Mouse (Mus musculus) spleen, adult 12 weeks (tissue): Measurements from ENCODE around the gene Rgs8.
A peak's percentile ranks its signal among the peaks of the same experiment; 100 is the strongest.

ENCODE experiments used
- DNase-seq: peaks from one replicate; pipeline ENCODE4 v3.0.0; 2022; ENCODE audit warnings: low spot score

Rgs8 gene

GRCm38 (mm10) chr1:153708626-153709025, 55.8 kb downstream of the Rgs8 start:
- DNase-seq, result no peak

GRCm38 (mm10) chr1:153709451-153709850, 56.6 kb downstream of the Rgs8 start:
- no peak for DNase-seq

DNA sequence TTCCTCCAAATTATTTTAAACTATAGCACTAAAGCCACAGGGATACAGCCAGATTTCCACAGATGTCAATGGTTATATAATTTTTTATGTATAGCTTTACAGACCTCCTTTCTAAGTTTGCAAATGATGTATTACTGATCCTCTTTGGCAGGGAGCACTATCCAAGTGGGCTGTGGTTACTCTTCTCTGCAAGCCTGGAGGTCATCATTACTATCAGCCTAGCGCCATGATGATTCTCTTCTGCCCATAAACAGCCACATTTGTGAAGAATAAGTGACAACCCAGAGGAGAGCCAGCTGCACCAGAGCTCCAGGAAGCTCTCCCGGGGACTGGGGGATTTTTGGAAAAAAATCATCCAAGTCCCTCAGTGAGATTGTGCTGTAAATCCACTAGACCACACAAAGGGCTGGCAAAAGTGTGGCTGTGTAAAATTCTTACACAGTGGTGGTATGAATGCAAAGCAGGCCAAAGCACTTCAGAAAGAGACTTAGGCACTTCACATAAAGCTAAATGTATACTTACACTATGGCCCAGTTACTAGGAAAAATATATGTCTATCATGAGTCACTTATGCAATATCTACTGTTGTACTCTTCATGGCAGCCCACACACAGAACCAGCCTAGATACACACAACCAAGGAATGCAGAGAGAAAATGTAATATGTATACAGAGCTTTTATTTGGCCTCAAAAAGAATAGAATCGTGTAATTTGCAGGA, 58.9 kb downstream of the Rgs8 start:
- no peak for DNase-seq

GRCm38 (mm10) chr1:153712633-153713032, 59.8 kb downstream of the Rgs8 start:
- no peak for DNase-seq

DNA sequence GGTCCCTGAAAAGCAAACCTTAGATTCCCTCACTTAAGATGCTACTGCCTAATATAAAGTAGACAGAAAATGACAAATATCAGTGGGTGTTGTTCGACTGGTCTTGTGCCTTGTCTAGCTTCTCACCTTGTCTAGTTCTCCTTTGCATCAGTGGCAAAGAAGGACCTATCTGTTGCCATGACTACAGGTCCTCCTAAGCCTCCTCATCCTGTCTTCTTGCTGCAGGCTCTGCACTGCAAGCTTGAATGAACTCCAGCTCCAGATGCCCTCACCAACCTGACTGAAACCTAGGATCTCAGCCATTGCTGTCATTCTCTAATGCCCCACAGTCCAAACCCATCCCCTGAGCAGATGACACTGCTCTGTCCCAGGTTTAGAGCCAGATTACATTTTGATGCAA, 65.2 kb downstream of the Rgs8 start:
- DNase-seq, result no peak

DNA sequence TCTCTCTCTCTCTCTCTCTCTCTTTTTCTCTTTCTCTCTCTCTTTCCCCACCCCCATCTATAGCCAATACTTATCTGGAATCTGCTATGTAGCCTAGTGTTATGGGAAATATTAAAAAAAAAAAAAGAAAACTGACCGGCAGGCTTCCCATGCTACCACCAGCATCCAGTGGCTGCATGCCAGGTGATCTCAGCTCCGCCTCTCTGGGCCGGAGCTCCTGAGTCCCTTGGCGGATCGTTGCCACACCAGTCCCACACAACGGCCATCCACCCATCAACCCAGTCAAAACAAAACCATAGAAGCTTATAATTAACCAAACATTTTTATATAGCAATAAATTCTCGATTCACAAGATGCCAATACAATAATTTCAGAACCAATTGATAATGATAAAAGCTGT, 68.1 kb downstream of the Rgs8 start:
- no peak for DNase-seq

GRCm38 (mm10) chr1:153721565-153722310, 68.9 kb downstream of the Rgs8 start:
- no peak for DNase-seq

DNA sequence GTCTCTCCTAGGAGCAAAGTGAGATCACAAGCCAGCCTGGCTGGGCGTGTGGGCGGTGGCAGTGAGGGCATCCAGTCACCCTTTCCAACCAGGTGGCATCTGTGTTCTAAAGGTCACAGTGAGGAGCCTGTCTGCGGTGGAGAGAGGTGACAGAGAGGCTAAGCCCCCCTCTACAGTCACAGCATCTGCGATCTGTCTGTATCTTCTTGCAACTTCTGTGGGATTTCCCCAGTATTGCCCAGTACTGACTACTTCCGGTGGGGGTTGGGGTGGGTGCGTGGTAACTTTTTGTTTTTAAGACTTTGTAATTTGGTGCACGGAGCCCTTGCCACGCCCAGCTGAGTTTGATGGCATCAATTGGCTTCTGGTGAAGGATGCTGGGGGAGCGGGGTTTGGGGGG, 70.6 kb downstream of the Rgs8 start:
- peak; percentile 4 for DNase-seq

GRCm38 (mm10) chr1:153726636-153727035, 73.8 kb downstream of the Rgs8 start:
- no peak for DNase-seq

DNA sequence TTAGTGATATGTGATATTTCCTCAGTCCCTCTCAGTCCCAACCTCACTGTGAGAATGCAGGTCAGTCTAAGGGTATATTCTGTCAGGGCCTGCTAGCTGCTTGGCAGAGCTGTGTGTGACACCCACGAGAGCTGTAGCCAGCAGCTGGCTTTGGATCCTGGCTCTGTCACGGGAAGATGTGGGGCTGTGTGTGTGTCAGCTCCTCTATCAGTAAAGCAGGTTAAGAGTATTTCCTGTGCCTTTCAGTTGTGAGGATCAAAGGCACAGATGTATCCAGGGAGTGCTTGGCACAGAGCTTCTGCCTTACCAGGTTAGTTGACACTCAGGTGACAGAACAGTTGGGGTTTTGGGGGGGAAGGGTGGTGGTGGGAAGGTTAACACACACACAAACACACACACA, 77.0 kb downstream of the Rgs8 start:
- DNase-seq, result no peak

- DNase-seq, result no peak
These were observed 77.8 kb downstream of the Rgs8 start for GRCm38 (mm10) chr1:153730671-153731070.

DNA sequence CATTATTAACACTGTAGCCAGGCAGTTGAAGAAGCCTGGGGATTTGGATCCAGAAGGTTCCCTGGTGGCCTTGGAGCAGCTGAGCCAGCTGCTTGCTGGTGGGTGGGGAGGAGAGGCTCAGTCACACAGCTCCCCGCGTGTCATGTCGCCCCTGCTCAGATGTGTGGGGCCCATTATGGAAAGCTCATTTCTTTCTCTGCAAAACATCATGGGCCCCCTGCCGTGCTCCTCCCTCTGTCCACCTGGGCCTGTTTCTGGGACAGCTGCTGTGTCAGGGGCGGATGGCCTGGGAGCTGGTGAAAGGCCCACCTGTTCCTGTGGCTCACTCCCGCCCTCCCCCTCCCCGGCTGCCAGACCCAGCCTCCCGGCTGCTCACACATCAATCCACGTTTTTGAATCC, 80.4 kb downstream of the Rgs8 start:
- no peak for DNase-seq

GRCm38 (mm10) chr1:153734866-153735265, 82.0 kb downstream of the Rgs8 start:
- DNase-seq, result no peak

GRCm38 (mm10) chr1:153736096-153736495, 83.3 kb downstream of the Rgs8 start:
- no peak for DNase-seq

DNA sequence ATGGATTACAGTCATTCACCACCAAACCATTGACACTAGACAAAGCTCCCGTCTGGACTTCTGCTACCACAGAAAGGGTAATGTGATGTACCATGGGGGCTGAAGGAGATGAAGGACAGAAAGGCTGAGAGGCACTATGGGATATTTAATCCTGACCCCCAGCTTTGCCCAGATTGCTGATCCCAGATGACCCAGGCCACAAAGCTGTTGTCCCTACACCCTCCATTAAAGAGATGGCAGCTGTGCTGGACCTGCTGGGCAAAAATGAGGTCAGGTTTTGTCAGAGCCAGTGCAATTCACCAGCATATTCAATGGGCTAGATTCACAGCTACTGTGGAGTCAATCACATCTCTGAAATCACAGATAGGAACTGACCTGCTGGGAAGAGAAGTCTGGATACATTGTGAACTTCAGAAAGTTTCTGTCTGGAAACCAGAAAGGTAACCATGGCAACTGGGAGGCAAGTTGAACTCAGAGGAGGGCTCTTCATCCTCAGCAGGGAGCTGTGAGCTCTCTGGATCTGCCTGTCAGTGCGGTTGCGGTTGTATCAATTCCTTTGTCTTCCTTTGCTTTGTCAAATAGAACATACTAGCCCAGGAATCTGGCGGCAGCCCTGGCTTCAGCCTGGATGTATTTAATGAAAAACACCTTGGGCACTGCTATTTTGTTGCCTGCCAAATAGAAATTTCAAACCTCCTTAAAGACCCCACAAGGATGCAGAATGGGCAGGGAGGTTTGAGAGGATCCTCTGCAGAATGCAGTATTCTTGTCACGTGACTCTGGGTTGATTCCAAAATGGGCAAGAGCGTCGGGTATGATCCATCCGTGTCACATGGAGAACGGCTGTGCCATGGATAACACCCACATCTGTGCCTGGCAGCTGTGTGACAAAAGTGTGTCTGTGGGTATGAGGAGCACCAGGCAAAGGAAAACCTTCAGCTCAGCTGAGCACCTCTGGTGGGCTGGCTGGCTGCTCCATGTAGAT, 84.6 kb downstream of the Rgs8 start:
- DNase-seq, result no peak

DNA sequence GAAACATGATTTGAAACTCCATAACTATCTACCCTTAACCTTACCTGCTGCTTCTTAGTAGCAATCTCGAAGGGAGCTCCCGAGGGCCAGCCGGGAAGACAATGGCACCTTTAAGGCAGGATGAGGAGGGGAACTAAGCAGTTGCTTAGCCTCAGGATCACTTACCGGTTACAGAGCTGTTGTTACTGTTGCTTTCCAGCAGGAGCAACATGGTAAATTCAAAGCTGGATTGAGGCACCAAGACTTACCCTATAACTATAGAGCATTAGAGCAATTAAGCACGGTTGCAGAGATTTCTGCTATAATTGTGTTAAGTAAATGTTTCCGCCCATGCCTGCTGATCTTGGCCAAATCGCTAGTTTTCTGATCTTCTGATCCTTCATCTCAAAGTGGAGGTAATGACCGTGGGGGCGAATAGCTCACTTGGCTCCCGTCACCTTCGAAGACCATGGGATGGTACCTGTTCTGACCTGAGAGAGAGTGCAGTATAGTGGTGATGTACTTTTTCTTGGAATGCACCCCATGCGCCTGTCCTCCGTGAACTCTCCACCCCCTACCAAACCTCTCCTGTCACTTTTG, 86.7 kb downstream of the Rgs8 start:
- DNase-seq, result no peak

- no peak for DNase-seq
These were observed 87.3 kb downstream of the Rgs8 start, which contains the start of gene Rgs16 for GRCm38 (mm10) chr1:153740145-153740544. Rgs16 (plus strand) TSS chr1:153740349.

GRCm38 (mm10) chr1:153740775-153741400, 88.1 kb downstream of the Rgs8 start:
- no peak for DNase-seq

DNA sequence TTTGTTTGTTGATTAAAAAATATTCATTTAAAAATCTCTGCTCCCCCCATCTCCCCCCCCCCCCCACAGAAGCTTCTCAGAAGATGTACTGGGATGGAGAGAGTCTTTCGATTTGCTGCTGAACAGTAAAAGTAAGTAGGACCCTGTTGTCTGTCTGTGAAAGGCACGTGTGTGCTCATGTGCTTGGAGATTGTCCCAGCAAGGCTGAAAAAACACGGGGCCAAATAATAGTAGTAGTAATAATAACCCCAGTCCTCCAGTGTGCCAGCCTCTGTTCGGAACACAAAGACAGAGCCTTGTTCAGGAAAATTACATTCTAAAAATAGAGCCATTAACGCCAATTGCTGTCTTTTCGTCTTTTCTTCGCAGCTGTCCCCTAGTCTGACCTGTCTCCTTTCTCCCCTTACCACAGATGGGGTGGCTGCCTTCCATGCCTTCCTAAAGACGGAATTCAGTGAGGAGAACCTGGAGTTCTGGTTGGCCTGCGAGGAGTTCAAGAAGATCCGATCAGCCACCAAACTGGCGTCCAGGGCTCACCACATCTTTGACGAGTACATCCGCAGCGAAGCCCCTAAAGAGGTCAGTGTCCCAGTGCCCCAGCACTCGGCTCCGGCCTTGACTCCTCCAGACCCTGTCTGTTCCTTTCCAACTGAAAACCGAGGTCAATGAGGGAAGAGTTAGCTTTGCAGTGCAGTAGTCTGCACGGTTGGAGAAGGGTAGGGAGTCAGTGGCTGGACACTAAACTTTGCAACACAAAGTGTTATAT, 88.9 kb downstream of the Rgs8 start:
- DNase-seq, result no peak

GRCm38 (mm10) chr1:153742374-153743155, 89.7 kb downstream of the Rgs8 start:
- DNase-seq, result peak; percentile 36
